Mouse (Mus musculus): ENCODE results near the gene Ccdc124. TPM values are rescaled to one million over a fixed set of nuclear protein-coding genes. Genes with fewer than 3 reads are reported as not detected.

Ccdc124 gene
- polyA plus RNA-seq, 1 experiment from 2014 or later, result 112 TPM

DNA sequence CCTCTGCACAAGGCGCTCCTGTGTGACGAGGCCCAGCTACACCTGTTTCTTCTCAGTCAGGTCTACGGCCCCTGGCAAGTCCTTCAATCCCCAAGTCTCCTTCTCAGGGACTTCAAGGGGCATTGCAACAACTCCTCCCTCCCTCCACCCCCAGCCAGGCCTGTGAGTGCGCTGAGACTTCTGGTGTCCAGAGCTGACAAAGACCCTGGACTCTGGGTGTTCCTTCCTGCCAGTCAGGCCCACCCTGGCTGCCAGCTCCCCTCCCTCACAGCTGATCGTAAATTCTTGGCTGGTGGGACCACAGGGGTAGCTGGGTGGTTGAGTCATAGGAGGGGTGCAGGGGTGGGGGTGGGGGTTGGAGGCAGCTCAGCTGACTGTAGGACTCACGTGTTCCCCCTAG, 21.9 kb downstream of the Ccdc124 start:
- H3K4me2 ChIP-seq, result no peak overlapping the region
- H3K9ac ChIP-seq, result no peak overlapping the region
- 0 out of 2 replicates have a peak, but pooled peaks cover 8% of the 10 kb centered on the region for H3K27me3 ChIP-seq
- H3K4me1 ChIP-seq, result peaks cover 5% of the 10 kb centered on the region
- no peak for ATAC-seq (ENCODE audit: borderline replicate concordance, extremely low read depth, low FRiP score, low TSS enrichment)
- no peak overlapping the region for H3K4me3 ChIP-seq
- no peaks in the 10 kb centered on the region for H3K9me3 ChIP-seq
- 46% methylated on average over 6 of the region's 6 CpGs for WGBS
- H3K27ac ChIP-seq, result no peak overlapping the region
- H3K36me3 ChIP-seq, result no peaks in the 10 kb centered on the region

DNA sequence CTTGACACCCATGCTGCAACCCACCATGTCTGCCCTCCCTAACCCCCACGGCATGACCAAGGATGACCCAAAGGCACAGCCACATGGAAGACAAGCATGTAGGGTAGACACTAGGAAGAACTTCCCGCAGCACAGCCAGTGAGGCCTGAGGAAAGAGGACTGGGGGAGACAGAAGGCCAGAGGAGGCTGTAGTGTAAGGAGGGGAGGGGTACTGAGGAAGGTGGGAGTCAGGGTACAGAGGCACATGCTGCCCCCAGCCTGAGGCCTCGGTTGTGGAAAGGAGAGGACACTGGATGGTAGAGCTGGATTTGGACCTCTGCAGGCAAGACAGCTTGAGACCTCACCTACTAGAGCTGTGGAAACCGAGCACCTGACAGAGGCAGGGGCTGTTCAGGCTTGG, 22.8 kb downstream of the Ccdc124 start:
- no peaks in the 10 kb centered on the region for H3K9me3 ChIP-seq
- H3K4me3 ChIP-seq, result no peak overlapping the region
- H3K4me2 ChIP-seq, result no peak overlapping the region
- H3K36me3 ChIP-seq, result no peaks in the 10 kb centered on the region
- no peaks in the 10 kb centered on the region for H3K4me1 ChIP-seq
- H3K27ac ChIP-seq, result no peak overlapping the region
- no peak overlapping the region for H3K9ac ChIP-seq
- 79% methylated on average over 4 of the region's 4 CpGs for WGBS
- no peak for ATAC-seq (ENCODE audit: borderline replicate concordance, extremely low read depth, low FRiP score, low TSS enrichment)
- H3K27me3 ChIP-seq, result 0 out of 2 replicates have a peak, but pooled peaks cover 7% of the 10 kb centered on the region

DNA sequence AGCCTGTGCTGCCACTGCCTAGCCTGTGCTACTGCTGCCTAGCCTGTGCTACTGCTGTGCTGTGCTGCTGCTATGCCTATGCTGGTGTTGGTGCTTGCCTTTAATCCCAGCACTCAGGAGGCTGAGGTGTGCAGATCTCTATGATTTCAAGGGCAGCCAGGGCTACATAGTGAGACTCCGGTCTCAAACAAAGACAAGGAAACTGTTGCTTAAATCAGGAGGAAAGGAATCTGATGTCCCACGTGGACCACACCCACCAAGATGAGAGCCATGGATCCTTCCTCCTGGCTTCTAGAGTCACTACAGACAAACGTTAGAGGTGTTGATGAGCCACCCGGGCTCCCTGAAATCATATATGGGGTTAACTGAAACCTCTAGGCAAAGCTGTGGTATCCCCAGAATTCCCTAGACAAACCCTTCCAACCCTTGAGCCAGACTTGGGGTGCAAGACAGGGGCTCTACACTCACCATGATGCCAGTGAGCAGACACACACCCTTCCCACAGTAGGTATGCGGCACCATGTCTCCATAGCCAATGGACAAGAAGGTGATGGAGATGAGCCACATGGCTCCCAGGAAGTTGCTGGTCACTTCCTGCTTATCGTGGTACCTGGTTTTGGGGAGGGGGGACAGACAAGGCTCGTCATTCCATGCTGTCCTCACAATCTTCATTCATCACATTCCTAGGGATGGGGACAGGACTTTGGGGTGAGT, 23.4 kb downstream of the Ccdc124 start:
- Histone ChIP-seq H3K4me3 (no peak overlapping the region), H3K9ac (no peak overlapping the region), H3K27me3 (0 out of 2 replicates have a peak, but pooled peaks cover 7% of the 10 kb centered on the region), H3K36me3 (no peaks in the 10 kb centered on the region), H3K9me3 (no peaks in the 10 kb centered on the region), H3K4me2 (no peak overlapping the region), H3K27ac (no peak overlapping the region), H3K4me1 (no peaks in the 10 kb centered on the region)
- WGBS, result 64% methylated on average over 7 of the region's 7 CpGs
- no peak for ATAC-seq (ENCODE audit: borderline replicate concordance, extremely low read depth, low FRiP score, low TSS enrichment)

- no peaks in the 10 kb centered on the region for H3K36me3 ChIP-seq
- H3K4me1 ChIP-seq, result no peaks in the 10 kb centered on the region
- no peak overlapping the region for H3K4me2 ChIP-seq
- 0 out of 2 replicates have a peak, but pooled peaks cover 7% of the 10 kb centered on the region for H3K27me3 ChIP-seq
- H3K9ac ChIP-seq, result no peak overlapping the region
- no peak overlapping the region for H3K27ac ChIP-seq
- WGBS, result 78% methylated on average over 3 of the region's 3 CpGs
- H3K9me3 ChIP-seq, result no peaks in the 10 kb centered on the region
- no peak for ATAC-seq (ENCODE audit: borderline replicate concordance, extremely low read depth, low FRiP score, low TSS enrichment)
- no peak overlapping the region for H3K4me3 ChIP-seq
Measured at GRCm38 (mm10) chr8:70849333-70849990, 24.3 kb downstream of the Ccdc124 start.

GRCm38 (mm10) chr8:70846371-70847154, 27.2 kb downstream of the Ccdc124 start:
- Histone ChIP-seq H3K9ac (no peak overlapping the region), H3K4me2 (no peak overlapping the region), H3K27me3 (0 out of 2 replicates have a peak, but pooled peaks cover 7% of the 10 kb centered on the region), H3K27ac (no peak overlapping the region), H3K4me3 (no peak overlapping the region), H3K36me3 (no peaks in the 10 kb centered on the region), H3K9me3 (no peaks in the 10 kb centered on the region), H3K4me1 (no peaks in the 10 kb centered on the region)
- WGBS, result 47% methylated on average over 15 of the region's 15 CpGs
- ATAC-seq (ENCODE audit: borderline replicate concordance, extremely low read depth, low FRiP score, low TSS enrichment), result no peak

DNA sequence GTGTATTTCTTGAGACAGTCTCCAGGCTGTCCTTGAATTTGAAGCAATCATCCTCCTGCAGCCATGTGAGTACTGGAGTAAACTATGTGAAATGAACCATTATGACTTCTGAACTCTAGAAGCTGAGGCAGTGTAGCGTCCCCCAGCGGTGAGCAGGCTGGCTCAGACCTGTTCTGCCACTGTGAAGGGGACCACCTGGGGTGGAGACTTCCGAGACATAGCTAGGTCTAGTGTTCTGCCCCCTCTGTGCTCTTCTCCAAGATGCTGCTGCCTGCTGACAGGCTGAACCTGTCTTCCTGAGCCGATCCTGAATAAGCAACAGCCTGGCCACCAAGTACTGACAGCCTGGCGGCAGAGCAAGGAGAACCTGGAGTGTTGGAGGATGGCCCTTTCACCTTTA, 28.6 kb downstream of the Ccdc124 start:
- Histone ChIP-seq H3K36me3 (no peaks in the 10 kb centered on the region), H3K4me2 (no peak overlapping the region), H3K27me3 (0 out of 2 replicates have a peak, but pooled peaks cover 7% of the 10 kb centered on the region), H3K4me1 (peaks cover 5% of the 10 kb centered on the region), H3K9ac (no peak overlapping the region), H3K4me3 (no peak overlapping the region), H3K9me3 (no peaks in the 10 kb centered on the region), H3K27ac (no peak overlapping the region)
- WGBS, result 41% methylated on average over 5 of the region's 5 CpGs
- ATAC-seq (ENCODE audit: borderline replicate concordance, extremely low read depth, low FRiP score, low TSS enrichment), result no peak

GRCm38 (mm10) chr8:70844523-70844922, 29.2 kb downstream of the Ccdc124 start:
- 2% methylated on average over 6 of the region's 6 CpGs for WGBS

GRCm38 (mm10) chr8:70843941-70844340, 29.8 kb downstream of the Ccdc124 start:
- peaks cover 7% of the 10 kb centered on the region for H3K4me1 ChIP-seq
- no peak overlapping the region for H3K4me3 ChIP-seq
- no peak for ATAC-seq (ENCODE audit: borderline replicate concordance, extremely low read depth, low FRiP score, low TSS enrichment)
- H3K9ac ChIP-seq, result no peak overlapping the region
- no peak overlapping the region for H3K27ac ChIP-seq
- no peaks in the 10 kb centered on the region for H3K36me3 ChIP-seq
- H3K27me3 ChIP-seq, result 0 out of 2 replicates have a peak, but pooled peaks cover 7% of the 10 kb centered on the region
- H3K9me3 ChIP-seq, result no peaks in the 10 kb centered on the region
- no peak overlapping the region for H3K4me2 ChIP-seq
- 80% methylated on average over 8 of the region's 8 CpGs for WGBS

More at GRCm38 (mm10) chr8:70844523-70844922, 29.2 kb downstream of the Ccdc124 start:
- H3K9me3 ChIP-seq, result no peaks in the 10 kb centered on the region
- no peak overlapping the region for H3K4me3 ChIP-seq
- no peaks in the 10 kb centered on the region for H3K36me3 ChIP-seq
- no peak overlapping the region for H3K4me2 ChIP-seq
- 0 out of 2 replicates have a peak, but pooled peaks cover 7% of the 10 kb centered on the region for H3K27me3 ChIP-seq
- peaks cover 7% of the 10 kb centered on the region for H3K4me1 ChIP-seq
- no peak overlapping the region for H3K9ac ChIP-seq
- no peak for ATAC-seq (ENCODE audit: borderline replicate concordance, extremely low read depth, low FRiP score, low TSS enrichment)
- H3K27ac ChIP-seq, result no peak overlapping the region

DNA sequence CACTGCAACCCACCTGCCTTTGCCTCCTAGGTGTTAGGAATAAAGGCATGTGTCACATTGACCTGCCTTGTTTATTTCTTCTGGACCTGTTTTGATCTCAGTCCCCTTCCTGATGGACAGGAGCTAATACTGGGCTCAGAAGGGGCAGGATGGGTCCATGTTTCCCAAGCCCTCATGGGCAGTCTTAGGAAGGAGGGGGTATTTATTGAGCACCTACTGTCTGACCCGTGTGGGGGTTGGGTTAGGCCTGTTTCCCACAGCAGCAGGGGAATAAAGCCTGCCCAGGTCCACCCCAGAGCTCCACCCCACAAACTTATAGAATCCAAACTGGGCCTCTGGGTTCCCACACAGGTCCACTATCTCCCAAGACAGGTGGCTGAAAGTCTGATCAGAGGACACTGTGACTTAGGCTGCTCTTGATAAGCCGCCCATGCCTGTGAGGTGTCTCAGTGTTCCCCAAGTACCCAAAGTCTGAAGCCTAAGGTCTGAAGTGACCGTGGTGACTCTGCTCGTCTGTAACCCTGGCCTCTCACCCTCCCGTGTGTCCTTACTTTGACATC, 30.4 kb downstream of the Ccdc124 start:
- Histone ChIP-seq H3K4me1 (peaks cover 14% of the 10 kb centered on the region), H3K27me3 (0 out of 2 replicates have a peak, but pooled peaks cover 7% of the 10 kb centered on the region), H3K27ac (no peak overlapping the region), H3K9ac (no peak overlapping the region), H3K36me3 (no peaks in the 10 kb centered on the region), H3K4me2 (no peak overlapping the region), H3K4me3 (no peak overlapping the region), H3K9me3 (no peaks in the 10 kb centered on the region)
- no peak for ATAC-seq (ENCODE audit: borderline replicate concordance, extremely low read depth, low FRiP score, low TSS enrichment)
- WGBS, result 65% methylated on average over 5 of the region's 5 CpGs

GRCm38 (mm10) chr8:70842484-70842883, 31.3 kb downstream of the Ccdc124 start:
- H3K36me3 ChIP-seq, result no peaks in the 10 kb centered on the region
- H3K4me3 ChIP-seq, result no peak overlapping the region
- no peak overlapping the region for H3K4me2 ChIP-seq
- WGBS, result 64% methylated on average over 25 of the region's 25 CpGs
- H3K4me1 ChIP-seq, result peaks cover 16% of the 10 kb centered on the region
- H3K27me3 ChIP-seq, result 0 out of 2 replicates have a peak, but pooled peaks cover 7% of the 10 kb centered on the region
- no peak overlapping the region for H3K9ac ChIP-seq
- ATAC-seq (ENCODE audit: borderline replicate concordance, extremely low read depth, low FRiP score, low TSS enrichment), result no peak
- no peak overlapping the region for H3K27ac ChIP-seq
- H3K9me3 ChIP-seq, result no peaks in the 10 kb centered on the region

DNA sequence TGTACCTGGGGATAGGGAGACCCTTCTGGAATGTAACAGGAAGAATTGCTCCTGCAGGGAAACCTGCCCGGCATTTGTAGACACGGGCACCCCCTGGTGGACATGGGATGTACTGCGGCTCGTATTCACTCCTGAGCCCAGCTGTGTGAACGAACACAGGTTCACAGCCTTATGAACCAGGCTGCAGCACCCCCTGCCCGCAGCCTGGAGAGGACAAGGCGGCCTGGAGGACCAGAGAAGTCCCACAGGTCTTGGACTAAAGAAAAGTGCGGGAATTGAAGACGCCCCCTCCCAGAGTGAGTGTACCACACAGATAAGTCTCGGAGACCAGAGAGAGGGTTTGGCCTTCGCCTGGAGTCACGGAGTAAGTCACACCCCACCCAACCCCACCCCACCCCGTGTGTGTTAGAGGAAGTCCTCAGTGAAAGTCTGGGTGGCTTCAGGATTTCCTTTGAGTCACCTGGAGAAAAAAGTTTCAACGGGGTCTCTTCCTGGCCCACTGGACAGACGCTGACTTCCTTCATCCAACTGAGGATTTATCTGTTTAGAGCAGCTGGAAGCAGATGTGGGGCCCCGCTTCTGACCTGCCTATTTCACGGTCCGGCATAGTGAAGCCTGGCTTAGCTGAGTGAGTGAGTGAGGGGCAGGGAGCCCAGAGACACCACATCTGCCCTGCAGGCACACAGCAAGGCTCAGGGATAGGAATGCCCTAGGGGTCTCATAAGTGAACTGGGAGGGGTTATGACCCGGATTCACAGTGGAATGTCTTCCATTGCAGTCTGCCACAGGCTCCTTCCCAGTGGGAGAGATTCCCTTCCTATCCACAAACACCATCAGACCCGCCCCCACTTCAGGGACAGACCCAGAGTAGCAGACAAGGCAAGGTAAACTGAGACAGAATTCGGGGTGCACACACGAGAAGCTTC, 32.3 kb downstream of the Ccdc124 start:
- Histone ChIP-seq H3K4me3 (no peak overlapping the region), H3K4me2 (no peak overlapping the region), H3K27me3 (0 out of 2 replicates have a peak, but pooled peaks cover 2% of the 10 kb centered on the region), H3K9me3 (no peaks in the 10 kb centered on the region), H3K27ac (no peak overlapping the region), H3K9ac (no peak overlapping the region), H3K4me1 (peaks cover 16% of the 10 kb centered on the region), H3K36me3 (no peaks in the 10 kb centered on the region)
- 25% methylated on average over 22 of the region's 22 CpGs for WGBS
- ATAC-seq (ENCODE audit: borderline replicate concordance, extremely low read depth, low FRiP score, low TSS enrichment), result no peak

Measured in lung, embryonic 15.5 days (tissue).